Mouse (Mus musculus) kidney, postnatal 10 days (tissue): Measurements from ENCODE around the gene Slc25a33.

Experiments used
- DNase-seq: peaks from one replicate; pipeline ENCODE4 v3.0.0; 2021; ENCODE audit warnings: mixed read lengths

Gene Slc25a33

DNA sequence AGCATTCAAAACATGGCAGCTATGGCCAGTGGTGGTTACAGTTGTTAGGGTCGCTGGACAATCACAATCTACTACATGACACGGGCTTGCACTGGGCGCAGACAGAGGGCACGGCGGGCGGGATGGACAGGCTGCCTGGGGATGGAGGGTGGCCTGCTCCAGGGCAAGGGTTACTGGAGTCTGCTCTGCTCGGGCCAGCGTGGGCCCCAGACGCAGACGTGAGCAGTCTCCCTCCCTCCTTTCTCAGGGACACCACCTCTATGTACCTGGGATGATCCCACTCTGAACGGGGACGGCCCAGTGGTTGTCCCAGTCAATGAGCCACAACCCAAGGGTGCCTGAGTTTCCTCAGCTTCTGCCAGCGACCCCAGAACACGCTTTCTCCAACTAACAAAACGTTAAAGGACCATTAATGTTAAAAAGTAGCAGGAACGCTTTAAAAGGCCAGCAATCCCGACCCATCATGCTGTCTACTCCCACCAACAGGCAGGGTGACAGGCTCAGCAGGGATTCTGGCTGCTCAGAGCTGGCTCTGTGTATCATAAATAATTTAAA, 49.1 kb downstream of the Slc25a33 start:
- no peak for DNase-seq

DNA sequence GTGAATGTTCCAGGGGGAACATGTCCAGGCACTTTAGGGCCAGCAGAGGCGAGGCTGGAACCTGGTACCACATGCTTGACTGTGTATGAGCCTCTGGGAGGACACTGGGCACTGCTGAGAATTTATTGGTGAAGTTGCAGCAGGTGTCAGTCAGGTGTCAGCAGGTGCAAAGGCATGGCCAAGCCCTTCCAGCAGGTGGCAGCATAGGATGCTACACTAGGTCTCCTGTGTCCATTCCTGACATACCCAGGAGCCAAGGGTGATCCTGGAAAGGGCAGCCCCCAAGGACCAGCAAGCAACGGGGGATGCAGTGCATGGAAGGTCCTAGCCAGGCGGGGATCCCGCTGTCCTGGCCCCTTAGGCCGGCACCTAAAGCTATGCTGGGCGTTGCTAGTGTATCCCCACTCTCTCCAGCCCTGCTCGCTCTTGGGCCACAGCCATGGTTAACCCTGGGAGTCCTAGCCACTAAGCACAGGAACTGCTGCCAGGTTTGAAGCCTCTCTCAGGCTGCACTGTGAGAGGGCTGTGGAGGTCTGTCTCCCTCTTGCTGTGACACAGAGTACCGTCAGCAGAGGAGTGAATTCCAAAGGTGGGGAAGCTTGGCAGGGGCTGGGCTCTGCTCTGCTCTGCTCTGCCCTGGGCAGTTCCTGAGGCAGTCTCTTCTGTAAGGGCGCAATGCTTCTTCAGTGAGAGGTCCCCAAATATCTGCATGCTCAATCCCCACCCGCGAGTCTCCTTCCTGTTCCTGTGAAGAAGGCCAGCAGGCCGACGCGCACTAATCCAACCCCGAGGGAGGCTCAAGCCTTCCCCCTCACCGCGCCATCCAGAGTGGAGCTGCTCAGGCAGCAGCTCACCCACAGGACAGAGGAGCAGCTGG, 50.0 kb downstream of the Slc25a33 start:
- peak; percentile 80 for DNase-seq

DNA sequence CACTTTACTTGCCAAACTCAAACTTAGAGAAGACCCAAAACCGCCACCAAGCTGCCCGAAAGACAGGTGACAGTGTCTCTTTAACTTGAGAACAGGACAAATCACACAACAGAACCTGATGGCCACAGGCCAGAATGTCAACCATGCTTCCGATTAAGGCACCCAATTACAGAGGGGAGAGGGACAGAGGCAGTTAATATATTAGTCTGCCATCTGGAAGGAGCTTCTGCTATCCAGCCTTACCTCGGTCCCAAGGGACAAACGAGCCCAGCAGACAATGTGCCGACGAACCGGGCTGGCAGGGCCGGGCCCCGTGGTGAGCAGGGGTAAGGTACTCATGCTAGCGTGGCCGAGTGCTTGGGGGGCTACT, 51.1 kb downstream of the Slc25a33 start:
- DNase-seq: no peak

DNA sequence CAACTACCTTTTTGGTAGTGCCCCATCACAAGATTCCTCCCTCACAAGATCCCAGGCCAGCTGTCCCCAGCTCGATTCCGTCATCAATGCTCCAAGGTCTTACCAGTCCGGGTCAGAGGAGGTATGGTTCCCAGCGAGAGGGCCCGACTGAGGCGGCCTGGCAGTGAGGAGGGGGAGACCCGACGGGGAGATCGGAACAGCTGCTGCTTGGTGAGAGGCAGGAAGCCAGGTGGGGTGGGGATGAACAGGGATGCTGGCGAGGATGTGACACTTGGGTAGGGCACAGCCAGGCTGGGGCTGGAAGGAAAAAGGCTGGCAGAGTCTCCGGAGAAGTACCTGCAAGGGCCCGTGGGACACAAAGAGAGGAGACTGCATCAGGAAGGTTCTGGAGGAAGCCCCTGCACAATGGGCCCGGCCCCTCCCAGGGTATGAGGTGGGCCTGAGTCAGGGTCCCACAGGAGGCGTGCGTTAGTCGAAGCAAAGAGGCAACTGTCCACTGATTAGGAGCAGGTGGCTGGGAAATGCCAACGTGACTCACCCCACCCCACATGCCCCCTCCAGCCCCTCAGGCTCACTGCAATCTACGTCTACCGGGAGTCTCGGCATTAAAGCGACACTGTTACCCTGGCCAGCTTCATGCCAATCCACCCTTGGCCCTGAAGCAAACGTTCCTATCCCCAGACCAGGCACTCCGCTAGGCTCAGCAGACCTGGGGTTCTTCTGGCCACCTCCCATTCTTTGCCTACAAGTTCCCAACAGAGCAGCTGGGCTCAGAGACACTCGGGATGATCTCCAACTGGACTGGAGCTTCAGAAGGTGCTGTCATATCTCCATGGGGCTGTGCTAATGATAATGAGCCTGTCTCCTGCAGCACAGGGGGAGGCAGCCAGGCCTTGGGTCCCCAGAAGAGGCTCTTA, 51.7 kb downstream of the Slc25a33 start:
- no peak for DNase-seq

DNA sequence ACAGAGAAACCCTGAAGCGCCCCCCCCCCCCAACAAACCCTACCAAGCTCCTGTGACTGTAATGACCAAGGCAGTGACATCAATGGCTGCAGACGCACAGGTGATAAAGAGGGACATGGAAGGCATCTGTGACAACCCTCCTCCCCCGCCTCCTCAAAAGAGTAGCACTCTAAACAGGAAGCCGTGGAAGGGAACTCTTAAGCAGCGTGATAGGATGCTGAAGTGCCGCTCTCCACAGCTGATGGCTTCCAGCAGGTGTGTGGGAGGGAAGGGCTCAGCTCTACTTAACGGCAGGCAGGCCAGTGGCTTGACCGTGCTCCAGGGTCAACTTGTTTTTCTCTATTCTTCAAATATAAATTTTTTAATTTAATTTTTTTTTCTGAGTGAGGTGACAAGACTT, 52.9 kb downstream of the Slc25a33 start:
- DNase-seq: no peak

DNA sequence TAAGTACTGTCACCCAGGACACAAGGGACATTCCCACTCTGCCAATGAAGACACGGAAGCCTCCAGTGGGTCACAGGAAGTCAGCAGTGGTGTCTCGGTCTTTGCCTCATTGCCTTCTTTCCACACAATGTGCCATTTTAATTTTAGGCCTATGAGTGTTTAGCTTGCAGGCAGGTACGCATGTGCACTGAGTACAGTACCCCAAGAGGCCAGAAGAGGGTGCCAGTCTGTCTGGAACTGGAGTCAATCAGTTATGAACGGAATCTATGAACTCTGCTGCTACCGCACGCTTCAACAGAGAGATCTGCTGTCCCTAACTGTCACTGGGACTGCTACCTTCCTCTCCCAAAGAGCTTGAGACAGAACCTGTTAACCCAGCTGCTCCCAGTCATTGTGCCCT, 54.4 kb downstream of the Slc25a33 start:
- DNase-seq: peak; percentile 71

DNA sequence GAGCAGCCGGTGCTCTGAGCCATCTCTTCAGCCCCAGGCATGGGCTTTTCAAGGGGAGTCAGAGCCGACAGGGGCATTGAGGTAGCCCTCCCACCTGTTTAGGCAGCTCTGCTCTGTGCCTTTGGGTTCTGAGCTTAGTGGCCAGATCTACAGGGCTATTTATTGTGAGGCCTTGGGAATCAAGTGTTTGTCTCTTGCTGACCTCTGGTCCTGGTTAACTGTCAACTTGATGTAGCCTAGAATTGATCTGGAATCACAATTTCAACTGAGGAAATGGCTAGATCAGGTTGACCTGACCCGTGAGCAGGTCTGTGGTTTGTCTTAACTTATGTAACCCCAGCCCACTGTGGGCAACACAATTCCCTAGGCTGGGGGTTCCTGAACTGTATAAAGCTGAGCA, 59.5 kb downstream of the Slc25a33 start:
- DNase-seq: no peak

DNA sequence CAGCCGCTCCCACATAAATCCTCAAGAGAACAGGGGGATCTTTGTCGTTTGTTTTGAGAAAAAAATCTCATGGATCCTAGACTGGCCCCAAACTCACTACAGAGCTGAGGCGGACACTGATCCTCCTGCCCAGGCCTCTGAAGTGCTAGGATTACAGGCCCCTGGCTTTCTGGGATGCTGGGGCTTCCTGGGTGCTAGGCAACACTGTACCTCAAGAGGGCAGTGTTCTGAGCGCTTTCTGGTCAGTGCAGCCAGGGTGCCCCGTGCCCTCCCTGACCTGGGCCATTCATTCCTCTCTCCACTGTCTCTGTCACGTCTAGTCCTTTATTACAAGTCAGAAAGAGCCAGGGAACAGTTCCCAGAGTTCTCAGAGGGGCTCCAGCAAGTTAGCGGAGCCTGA, 62.1 kb downstream of the Slc25a33 start:
- peak; percentile 74 for DNase-seq

DNA sequence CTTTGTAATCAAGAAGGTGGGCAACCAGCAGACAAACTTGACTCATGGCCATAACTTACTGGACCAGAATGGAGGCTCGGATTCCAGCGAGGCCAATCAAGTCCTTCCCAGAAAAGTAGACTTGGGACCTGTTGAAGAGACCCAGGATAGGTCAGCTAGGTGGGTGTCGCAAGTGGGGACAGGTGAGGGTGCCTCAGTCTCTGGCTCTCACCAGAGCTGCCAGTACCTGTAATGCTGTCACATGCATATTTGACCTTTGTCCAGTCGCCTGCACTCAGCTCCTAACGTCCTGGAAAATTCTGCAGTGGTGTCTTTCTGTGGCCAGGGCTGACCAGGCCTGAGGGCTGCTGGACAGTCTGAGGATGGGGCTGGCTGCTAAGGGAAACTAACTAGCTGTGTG, 62.6 kb downstream of the Slc25a33 start:
- no peak for DNase-seq

DNA sequence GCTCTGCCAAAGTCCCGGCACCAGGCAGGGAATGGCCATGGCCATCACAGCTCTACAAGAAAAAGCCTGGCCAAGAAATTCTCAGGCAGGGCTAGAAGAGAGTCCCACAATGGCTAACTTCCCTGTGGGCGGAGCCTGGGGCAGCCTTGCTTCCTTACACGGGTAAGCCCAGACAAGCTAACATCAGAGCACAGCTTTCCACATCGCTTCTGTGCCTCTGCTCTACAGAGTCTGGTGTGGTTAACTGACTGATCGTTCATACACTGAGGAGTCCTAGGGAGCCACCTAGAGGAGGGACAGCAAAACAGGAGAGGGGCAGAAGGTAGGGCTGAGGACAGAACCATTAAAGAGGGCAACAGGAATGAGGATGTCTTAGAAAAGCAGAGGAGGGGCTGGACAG, 63.6 kb downstream of the Slc25a33 start:
- DNase-seq: peak; percentile 70

DNA sequence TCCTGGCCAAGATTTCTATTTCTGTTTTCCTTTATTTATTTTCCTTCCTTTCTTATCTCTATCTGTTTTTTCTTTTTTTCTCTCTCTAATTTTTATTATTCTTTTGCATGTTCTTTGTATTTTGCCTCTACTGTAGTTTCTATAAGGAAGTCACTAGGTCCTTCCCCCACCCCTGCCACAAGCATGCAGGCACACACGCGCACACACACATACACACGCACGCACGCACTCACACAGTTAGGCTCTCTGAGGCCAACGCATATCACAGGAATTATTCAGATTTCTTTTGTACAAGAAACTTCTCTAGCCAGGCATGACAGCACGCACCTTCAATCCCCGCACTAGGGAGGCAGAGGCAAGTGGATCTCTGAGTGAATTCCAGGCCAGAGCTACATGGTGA, 68.1 kb downstream of the Slc25a33 start:
- DNase-seq: no peak

DNA sequence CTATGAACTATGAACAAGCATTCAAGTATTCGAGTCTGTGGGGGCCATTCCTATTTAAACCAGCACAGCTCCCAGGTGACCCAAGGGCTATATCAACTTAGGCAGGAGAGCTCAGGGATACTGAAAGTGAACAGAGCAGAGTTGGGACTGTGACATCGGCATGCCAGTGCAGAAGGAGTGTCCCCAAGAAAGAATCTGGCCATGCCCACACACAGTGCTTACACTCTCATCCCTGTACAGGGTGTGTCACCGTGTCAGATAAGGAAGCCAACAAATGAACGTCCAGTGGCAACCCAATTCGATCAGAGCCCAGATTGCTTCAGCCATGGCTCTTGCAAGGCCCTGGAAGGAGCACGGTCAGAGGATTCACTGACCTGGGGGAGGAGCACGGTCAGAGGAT, 68.8 kb downstream of the Slc25a33 start:
- DNase-seq: no peak

DNA sequence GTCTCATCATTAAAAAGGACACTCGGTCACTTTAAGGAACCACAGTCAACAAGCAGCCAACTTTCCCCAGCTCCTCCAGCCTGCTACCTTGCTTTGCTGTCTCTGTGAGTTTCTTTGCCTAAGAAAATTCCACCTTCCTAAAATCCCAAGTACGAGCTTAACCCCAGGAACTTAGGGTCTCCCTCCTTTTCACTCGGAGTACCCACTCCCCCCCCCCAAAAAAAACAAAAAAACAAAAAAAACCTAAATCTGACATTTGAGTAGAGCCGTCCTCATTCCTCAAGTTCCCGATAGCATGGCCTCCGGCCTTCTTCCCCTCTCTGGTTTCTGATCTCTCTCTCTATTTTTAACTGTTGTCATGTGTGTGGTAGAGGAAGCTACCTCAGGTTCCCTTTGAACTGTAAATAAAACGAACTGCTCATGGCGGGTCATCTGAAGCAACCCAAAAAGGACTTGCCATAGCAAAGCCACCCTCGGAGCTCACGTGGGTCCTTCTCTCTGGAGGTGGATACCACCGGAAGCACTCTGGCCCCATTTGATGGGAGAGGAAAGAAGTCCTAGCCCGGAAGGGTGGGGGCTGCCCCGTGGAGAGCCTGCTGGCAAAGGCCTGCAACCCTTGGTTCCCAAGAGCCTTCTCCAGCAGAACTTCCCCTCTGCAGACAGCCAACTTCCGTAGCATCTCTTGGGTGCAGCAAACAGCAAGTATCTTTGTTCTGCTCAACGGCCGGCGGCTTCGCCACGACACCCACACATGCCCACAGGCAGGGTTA, 71.7 kb downstream of the Slc25a33 start, which contains the start of gene Pik3cd:
Gene Pik3cd, minus strand, starts transcription at position 362 of the 770 bp plus-strand sequence.
- DNase-seq: no peak

DNA sequence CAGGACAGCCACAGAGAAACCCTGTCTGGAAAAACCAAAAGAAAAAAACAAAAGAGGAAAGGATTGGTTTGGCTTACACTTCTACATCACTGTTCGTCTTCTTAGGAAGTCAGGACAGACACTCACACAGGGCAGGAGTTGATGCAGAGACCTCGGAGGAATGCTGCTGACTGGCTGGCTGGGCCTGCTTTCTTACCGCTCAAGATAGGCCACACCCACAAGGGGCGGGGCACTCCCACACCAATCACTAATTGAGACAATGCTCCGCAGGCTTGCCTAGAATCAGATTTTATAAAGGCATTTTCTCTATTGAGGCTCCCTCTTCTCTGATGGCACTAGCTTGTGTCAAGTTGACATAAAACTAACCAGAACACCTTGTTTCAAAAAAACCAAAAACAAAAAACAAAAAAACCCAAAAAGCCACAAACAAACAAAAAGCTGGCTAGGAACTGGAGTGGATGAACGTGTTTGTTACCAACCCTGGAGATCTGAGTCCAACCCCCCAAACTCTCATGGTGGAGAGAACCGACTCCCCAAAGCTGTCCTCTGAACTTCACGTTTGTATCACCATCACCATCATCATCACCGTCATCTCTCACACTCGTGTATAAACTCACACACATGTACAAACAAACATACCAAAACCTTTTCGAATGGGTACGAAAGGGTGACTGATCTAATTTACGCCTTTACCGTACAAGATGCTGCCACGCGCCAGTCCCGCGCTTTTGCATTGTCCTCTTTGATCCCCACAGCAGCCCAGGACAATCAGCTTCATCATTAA, 72.5 kb downstream of the Slc25a33 start:
- DNase-seq: peak; percentile 57

DNA sequence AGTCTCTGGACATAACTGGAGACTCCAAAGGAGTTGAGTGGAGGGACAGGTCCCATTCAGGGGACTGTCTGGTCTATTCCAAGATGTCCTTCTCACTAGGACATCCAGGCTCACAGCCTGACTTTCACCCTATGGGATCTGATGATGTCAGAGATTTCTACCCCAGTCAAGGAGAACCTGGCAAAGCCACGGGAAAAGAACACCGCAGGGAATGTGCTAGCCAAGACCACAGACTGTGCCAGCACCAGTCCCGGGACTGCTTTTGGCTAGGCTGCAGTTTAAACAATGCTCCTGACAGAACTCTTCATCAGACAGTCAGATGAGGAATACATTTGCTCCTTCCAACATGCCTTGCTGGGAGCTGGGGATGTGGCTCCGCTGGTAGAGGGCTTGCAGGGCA, 74.1 kb downstream of the Slc25a33 start:
- DNase-seq: no peak

DNA sequence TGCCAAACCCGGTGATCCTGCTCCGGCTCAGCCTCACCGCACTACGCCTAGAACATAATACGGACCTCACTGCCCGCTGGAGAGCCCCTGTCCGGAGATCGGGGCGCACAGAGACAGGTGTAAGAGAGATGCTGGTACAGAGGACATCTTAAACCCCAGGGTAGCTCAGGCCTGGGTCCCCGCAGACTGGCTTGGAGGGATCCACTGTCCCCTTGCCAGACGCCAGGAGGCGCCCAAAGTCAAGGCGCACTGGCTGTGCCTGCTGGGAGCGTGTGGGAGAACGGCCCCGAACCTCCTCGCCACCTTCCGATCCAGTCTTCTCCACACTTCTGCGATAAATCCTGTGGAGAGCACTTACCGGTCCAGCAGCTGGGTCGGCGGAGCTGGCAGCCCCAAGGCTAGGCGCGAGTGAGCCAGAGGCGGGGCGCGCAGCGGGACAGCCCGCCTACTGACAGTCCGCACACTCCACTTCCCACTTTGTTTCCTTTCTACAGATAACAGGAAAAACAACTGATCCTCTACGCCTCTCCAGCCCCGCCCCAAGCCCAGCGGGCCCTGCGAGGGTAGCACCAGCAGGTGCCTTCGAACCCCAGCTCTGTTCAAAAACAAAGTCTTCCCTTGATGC, 75.8 kb downstream of the Slc25a33 start:
- peak; percentile 66 for DNase-seq

DNA sequence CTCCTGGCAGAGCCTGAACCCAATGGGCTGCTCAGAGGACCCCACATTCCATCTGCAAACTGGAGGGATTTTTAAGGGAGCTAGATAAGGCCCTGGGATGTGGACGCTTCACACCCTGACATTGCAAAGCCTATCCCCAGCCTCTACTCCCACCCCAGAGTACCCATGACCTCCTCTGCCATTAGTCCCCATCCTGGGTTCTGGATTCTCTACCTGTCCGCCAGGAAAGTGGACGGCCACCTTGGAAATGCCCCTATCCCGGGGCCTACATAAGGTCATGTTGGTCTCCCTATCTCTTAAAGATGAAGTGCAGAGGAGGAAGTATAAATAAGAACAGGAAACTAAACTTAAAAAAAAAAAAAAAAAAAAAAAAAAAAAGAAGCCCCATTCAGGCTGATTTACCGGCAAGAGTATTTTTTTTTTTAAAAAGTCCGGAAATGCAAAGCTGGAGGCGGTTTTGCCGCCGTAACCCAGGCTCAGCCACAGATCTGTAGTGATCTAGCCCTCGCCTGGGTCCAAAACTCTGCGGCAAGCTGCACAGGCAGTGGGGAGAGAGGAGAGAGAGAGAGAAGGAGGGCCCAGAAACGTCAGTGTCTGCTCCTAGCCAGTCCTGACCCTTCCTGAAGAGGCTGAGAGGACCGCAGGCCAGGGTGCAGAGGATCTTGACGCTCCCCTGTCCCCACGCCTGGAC, 76.4 kb downstream of the Slc25a33 start:
- DNase-seq: no peak

DNA sequence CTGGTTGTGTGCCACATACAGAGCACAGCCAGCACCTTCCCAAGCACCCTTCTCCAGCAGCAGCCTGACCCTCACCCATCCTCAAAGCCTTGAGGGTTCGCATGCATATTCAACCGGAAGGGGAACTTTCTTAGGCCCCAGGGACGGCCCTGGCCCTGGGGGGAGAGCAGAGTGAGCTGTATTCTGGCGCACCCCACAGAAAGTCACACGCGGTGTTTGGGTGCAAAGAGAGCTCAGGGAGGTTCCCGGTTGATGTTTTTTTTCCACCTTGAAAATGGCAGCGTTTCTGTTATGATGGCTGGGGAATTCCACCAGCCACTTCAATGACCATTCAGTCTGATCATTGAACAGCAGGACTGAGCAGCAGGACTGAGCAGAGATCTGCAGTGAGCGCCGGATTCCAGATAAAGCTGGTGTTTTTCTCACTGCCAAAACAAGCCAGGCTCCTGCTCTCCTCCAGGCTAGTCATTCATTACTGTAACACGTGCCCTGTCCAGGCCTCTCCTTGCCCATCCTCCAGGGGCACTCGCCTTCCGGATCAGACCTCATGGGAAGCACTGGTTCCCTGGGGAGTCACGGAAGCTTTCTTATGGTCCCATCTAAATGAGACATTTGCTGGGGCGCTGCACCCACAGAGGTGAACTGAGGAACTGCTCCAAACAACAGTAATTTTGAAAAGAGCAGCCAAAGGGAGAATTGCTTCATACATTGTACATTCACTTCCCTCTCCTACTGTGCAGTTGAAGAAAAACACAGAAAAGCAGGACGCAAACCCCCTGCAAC, 77.7 kb downstream of the Slc25a33 start:
- DNase-seq: peak; percentile 72
